Mouse (Mus musculus): ENCODE measurements around the gene Il6st. TPM values are rescaled to one million over a fixed set of nuclear protein-coding genes. Genes with fewer than 3 reads are reported as not detected.

The Il6st gene
- polyA plus RNA-seq, 1 experiment from 2014 or later = 79.3 TPM

- H3K27ac ChIP-seq (ENCODE audit: poor library complexity, severe bottlenecking) = no peak overlapping the region
- H3K36me3 ChIP-seq = no peaks in the 10 kb centered on the region
- no peaks in the 10 kb centered on the region for H3K9me3 ChIP-seq (replicated peaks)
- peak overlapping the region; percentile 50; the same call in 1 of the 2 replicates for H3K9ac ChIP-seq
- 74% methylated on average over 19 of the region's 19 CpGs for WGBS
- ATAC-seq (ENCODE audit: insufficient number of reproducible peaks, low FRiP score) = no peak
- H3K4me1 ChIP-seq (replicated peaks) = peaks cover 29% of the 10 kb centered on the region
- H3K4me3 ChIP-seq = peak overlapping the region; percentile 36
- H3K27me3 ChIP-seq (replicated peaks) = no peaks in the 10 kb centered on the region
- H3K4me2 ChIP-seq = peak overlapping the region; percentile 69
These were observed 2.5 kb downstream of the Il6st start for GRCm38 (mm10) chr13:112466136-112466945.

GRCm38 (mm10) chr13:112466946-112467255, 3.0 kb downstream of the Il6st start:
- Histone ChIP-seq H3K4me2 (peak overlapping the region; percentile 19; the same call in 1 of the 2 replicates), H3K27me3 (replicated peaks) (no peaks in the 10 kb centered on the region), H3K4me1 (replicated peaks) (peaks cover 29% of the 10 kb centered on the region), H3K9me3 (replicated peaks) (no peaks in the 10 kb centered on the region), H3K4me3 (no peak overlapping the region), H3K27ac (ENCODE audit: poor library complexity, severe bottlenecking) (no peak overlapping the region), H3K36me3 (no peaks in the 10 kb centered on the region), H3K9ac (no peak overlapping the region)
- ATAC-seq (ENCODE audit: insufficient number of reproducible peaks, low FRiP score) = no peak
- WGBS = 86% methylated on average over 3 of the region's 3 CpGs

- H3K4me3 ChIP-seq = no peak overlapping the region
- H3K27ac ChIP-seq (ENCODE audit: poor library complexity, severe bottlenecking) = no peak overlapping the region
- ATAC-seq (ENCODE audit: insufficient number of reproducible peaks, low FRiP score) = no peak
- 0 out of 2 replicates have a peak, but pooled peaks cover 1% of the 10 kb centered on the region for H3K36me3 ChIP-seq
- H3K4me2 ChIP-seq = peak overlapping the region; percentile 25; the same call in 1 of the 2 replicates
- peaks cover 33% of the 10 kb centered on the region for H3K4me1 ChIP-seq (replicated peaks)
- no peaks in the 10 kb centered on the region for H3K9me3 ChIP-seq (replicated peaks)
- no peak overlapping the region for H3K9ac ChIP-seq
- H3K27me3 ChIP-seq (replicated peaks) = no peaks in the 10 kb centered on the region
- 67% methylated on average over 9 of the region's 9 CpGs for WGBS
These were observed 3.5 kb downstream of the Il6st start for GRCm38 (mm10) chr13:112467384-112467783.

- H3K27ac ChIP-seq (ENCODE audit: poor library complexity, severe bottlenecking) = no peak overlapping the region
- WGBS = 81% methylated on average over 5 of the region's 5 CpGs
- 0 out of 2 replicates have a peak, but pooled peaks cover 8% of the 10 kb centered on the region for H3K36me3 ChIP-seq
- no peak for ATAC-seq (ENCODE audit: insufficient number of reproducible peaks, low FRiP score)
- H3K4me1 ChIP-seq (replicated peaks) = peaks cover 41% of the 10 kb centered on the region
- no peaks in the 10 kb centered on the region for H3K27me3 ChIP-seq (replicated peaks)
- H3K4me3 ChIP-seq = no peak overlapping the region
- no peak overlapping the region for H3K4me2 ChIP-seq
- H3K9ac ChIP-seq = no peak overlapping the region
- no peaks in the 10 kb centered on the region for H3K9me3 ChIP-seq (replicated peaks)
These were observed 5.6 kb downstream of the Il6st start for GRCm38 (mm10) chr13:112469491-112469890.

GRCm38 (mm10) chr13:112471201-112471600, 7.3 kb downstream of the Il6st start:
- no peak for ATAC-seq (ENCODE audit: insufficient number of reproducible peaks, low FRiP score)
- Histone ChIP-seq H3K36me3 (peaks cover 18% of the 10 kb centered on the region), H3K9ac (no peak overlapping the region), H3K4me2 (no peak overlapping the region), H3K4me1 (replicated peaks) (peaks cover 35% of the 10 kb centered on the region), H3K9me3 (replicated peaks) (0 out of 2 replicates have a peak, but pooled peaks cover 4% of the 10 kb centered on the region), H3K4me3 (no peak overlapping the region), H3K27ac (ENCODE audit: poor library complexity, severe bottlenecking) (no peak overlapping the region), H3K27me3 (replicated peaks) (no peaks in the 10 kb centered on the region)
- WGBS = 87% methylated on average over 9 of the region's 9 CpGs

- H3K36me3 ChIP-seq = peaks cover 25% of the 10 kb centered on the region
- H3K4me2 ChIP-seq = no peak overlapping the region
- 0 out of 2 replicates have a peak, but pooled peaks cover 4% of the 10 kb centered on the region for H3K9me3 ChIP-seq (replicated peaks)
- no peak overlapping the region for H3K9ac ChIP-seq
- H3K4me3 ChIP-seq = no peak overlapping the region
- 83% methylated on average over 19 of the region's 19 CpGs for WGBS
- H3K27me3 ChIP-seq (replicated peaks) = no peaks in the 10 kb centered on the region
- ATAC-seq (ENCODE audit: insufficient number of reproducible peaks, low FRiP score) = no peak
- H3K4me1 ChIP-seq (replicated peaks) = peaks cover 25% of the 10 kb centered on the region
- H3K27ac ChIP-seq (ENCODE audit: poor library complexity, severe bottlenecking) = no peak overlapping the region
These were observed 8.6 kb downstream of the Il6st start for GRCm38 (mm10) chr13:112472401-112473023.

GRCm38 (mm10) chr13:112473757-112474755, 10.2 kb downstream of the Il6st start:
- no peak overlapping the region for H3K4me3 ChIP-seq
- no peak overlapping the region for H3K27ac ChIP-seq (ENCODE audit: poor library complexity, severe bottlenecking)
- 0 out of 2 replicates have a peak, but pooled peaks cover 4% of the 10 kb centered on the region for H3K9me3 ChIP-seq (replicated peaks)
- WGBS = 63% methylated on average over 21 of the region's 21 CpGs
- H3K27me3 ChIP-seq (replicated peaks) = no peaks in the 10 kb centered on the region
- no peak overlapping the region for H3K9ac ChIP-seq
- peaks cover 34% of the 10 kb centered on the region for H3K36me3 ChIP-seq
- no peak overlapping the region for H3K4me2 ChIP-seq
- peaks cover 24% of the 10 kb centered on the region for H3K4me1 ChIP-seq (replicated peaks)
- ATAC-seq (ENCODE audit: insufficient number of reproducible peaks, low FRiP score) = no peak

GRCm38 (mm10) chr13:112479032-112479431, 15.2 kb downstream of the Il6st start:
- Histone ChIP-seq H3K27me3 (replicated peaks) (no peaks in the 10 kb centered on the region), H3K9ac (no peak overlapping the region), H3K36me3 (peaks cover 59% of the 10 kb centered on the region), H3K9me3 (replicated peaks) (0 out of 2 replicates have a peak, but pooled peaks cover 4% of the 10 kb centered on the region), H3K4me3 (no peak overlapping the region), H3K4me1 (replicated peaks) (peaks cover 5% of the 10 kb centered on the region), H3K4me2 (no peak overlapping the region), H3K27ac (ENCODE audit: poor library complexity, severe bottlenecking) (no peak overlapping the region)
- WGBS = 79% methylated on average over 7 of the region's 7 CpGs
- no peak for ATAC-seq (ENCODE audit: insufficient number of reproducible peaks, low FRiP score)

GRCm38 (mm10) chr13:112479926-112480325, 16.1 kb downstream of the Il6st start:
- 89% methylated on average over 15 of the region's 15 CpGs for WGBS
- Histone ChIP-seq H3K9me3 (replicated peaks) (0 out of 2 replicates have a peak, but pooled peaks cover 4% of the 10 kb centered on the region), H3K9ac (no peak overlapping the region), H3K4me1 (replicated peaks) (no peaks in the 10 kb centered on the region), H3K4me2 (no peak overlapping the region), H3K4me3 (no peak overlapping the region), H3K36me3 (peaks cover 66% of the 10 kb centered on the region), H3K27ac (ENCODE audit: poor library complexity, severe bottlenecking) (no peak overlapping the region), H3K27me3 (replicated peaks) (no peaks in the 10 kb centered on the region)
- ATAC-seq (ENCODE audit: insufficient number of reproducible peaks, low FRiP score) = no peak

GRCm38 (mm10) chr13:112482525-112482924, 18.7 kb downstream of the Il6st start:
- Histone ChIP-seq H3K9ac (no peak overlapping the region), H3K4me2 (no peak overlapping the region), H3K4me3 (no peak overlapping the region), H3K4me1 (replicated peaks) (no peaks in the 10 kb centered on the region), H3K36me3 (peaks cover 74% of the 10 kb centered on the region), H3K9me3 (replicated peaks) (0 out of 2 replicates have a peak, but pooled peaks cover 3% of the 10 kb centered on the region), H3K27ac (ENCODE audit: poor library complexity, severe bottlenecking) (no peak overlapping the region), H3K27me3 (replicated peaks) (no peaks in the 10 kb centered on the region)
- 85% methylated on average over 5 of the region's 5 CpGs for WGBS
- no peak for ATAC-seq (ENCODE audit: insufficient number of reproducible peaks, low FRiP score)
